Mouse (Mus musculus): ENCODE data around the gene Mdn1.

- no peak for TF ChIP-seq CTCF (IDR thresholded peaks at IDR 0.05; ENCODE audit: low read depth)
- TF ChIP-seq EP300 (optimal IDR thresholded peaks at IDR 0.05): no peak
Measured at GRCm38 (mm10) chr4:32677471-32677870, 20.6 kb downstream of the Mdn1 start.

All from stomach, postnatal 0 days (tissue).